Mouse (Mus musculus): ENCODE measurements around the gene B3glct. TPM values are rescaled to one million over a fixed set of nuclear protein-coding genes. Genes with fewer than 3 reads are reported as not detected.

Gene B3glct
- polyA plus RNA-seq, 1 experiment from 2014 or later = 19.2 TPM

DNA sequence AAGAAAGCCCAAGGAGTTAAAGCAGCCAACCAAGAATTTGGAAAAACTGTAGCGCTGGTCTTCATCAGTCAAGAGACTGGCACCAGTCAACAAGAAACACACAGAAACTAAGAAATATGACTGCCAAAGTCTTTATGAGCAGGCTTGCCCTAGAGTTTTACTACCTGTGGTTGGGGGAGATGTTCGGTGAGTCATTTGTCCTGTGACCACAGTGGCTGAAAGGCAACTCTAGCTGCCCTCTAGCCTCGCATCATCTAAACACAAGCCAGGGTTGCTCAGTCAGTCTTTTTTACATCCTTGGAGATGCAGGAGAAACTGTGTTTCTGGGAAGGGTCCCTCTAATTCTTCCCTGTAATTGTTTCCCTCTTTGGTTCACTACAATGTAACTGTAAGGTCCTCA, 834 bp upstream of the B3glct start:
- TF ChIP-seq CTCF (IDR thresholded peaks at IDR 0.05; ENCODE audit: low read depth) = no peak
- Histone ChIP-seq H3K27me3 (ENCODE audit: insufficient read depth, low read length) (no peaks in the 10 kb centered on the region), H3K4me1 (ENCODE audit: insufficient read depth) (no peaks in the 10 kb centered on the region), H3K27ac (ENCODE audit: low read depth) (no peak overlapping the region), H3K4me2 (no peak overlapping the region), H3K9me3 (ENCODE audit: low read depth, low read length) (no peaks in the 10 kb centered on the region), H3K36me3 (ENCODE audit: insufficient read depth) (no peaks in the 10 kb centered on the region), H3K9ac (no peak overlapping the region), H3K4me3 (ENCODE audit: low read depth, low read length) (no peak overlapping the region)
- no peak for ATAC-seq (ENCODE audit: insufficient read depth)
- 87% methylated on average over 3 of the region's 3 CpGs for WGBS
- DNase-seq = no peak

GRCm38 (mm10) chr5:149678990-149679348, 939 bp downstream of the B3glct start:
- WGBS = 3% methylated on average over 15 of the region's 15 CpGs
- Histone ChIP-seq H3K9ac (peak overlapping the region; percentile 81), H3K4me1 (ENCODE audit: insufficient read depth) (no peaks in the 10 kb centered on the region), H3K9me3 (ENCODE audit: low read depth, low read length) (no peaks in the 10 kb centered on the region), H3K4me2 (peak overlapping the region; percentile 98), H3K4me3 (ENCODE audit: low read depth, low read length) (peak overlapping the region; percentile 75), H3K27ac (ENCODE audit: low read depth) (no peak overlapping the region), H3K36me3 (ENCODE audit: insufficient read depth) (no peaks in the 10 kb centered on the region), H3K27me3 (ENCODE audit: insufficient read depth, low read length) (no peaks in the 10 kb centered on the region)
- peak; percentile 41 for ATAC-seq (ENCODE audit: insufficient read depth)
- TF ChIP-seq CTCF (IDR thresholded peaks at IDR 0.05; ENCODE audit: low read depth) = no peak
- no peak for DNase-seq

DNA sequence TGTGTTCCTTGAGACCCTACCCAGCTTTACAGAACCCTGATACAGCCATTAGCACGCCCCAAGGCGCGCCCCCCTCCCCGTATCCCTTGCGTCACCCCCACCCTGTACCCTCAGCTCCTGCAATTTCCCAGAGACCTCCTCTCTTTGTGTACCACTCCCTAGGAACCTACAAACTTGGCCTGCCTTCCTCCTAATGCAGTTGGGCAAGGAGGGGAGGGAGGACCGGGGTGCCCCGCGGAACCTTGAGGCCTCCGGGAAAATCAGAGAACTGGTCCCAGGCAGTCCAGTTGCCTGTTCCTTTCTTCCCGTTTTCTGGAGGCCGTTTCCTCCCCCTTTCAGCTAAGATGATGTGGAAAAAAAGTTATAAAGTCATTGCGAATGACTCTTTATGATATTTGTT, 1.3 kb downstream of the B3glct start:
- H3K9ac ChIP-seq = peak overlapping the region; percentile 81
- no peaks in the 10 kb centered on the region for H3K27me3 ChIP-seq (ENCODE audit: insufficient read depth, low read length)
- DNase-seq (peak; percentile 44), ATAC-seq (ENCODE audit: insufficient read depth) (peak; percentile 1; the same call in 1 of the 2 replicates)
- TF ChIP-seq CTCF (IDR thresholded peaks at IDR 0.05; ENCODE audit: low read depth) = no peak
- no peaks in the 10 kb centered on the region for H3K9me3 ChIP-seq (ENCODE audit: low read depth, low read length)
- no peaks in the 10 kb centered on the region for H3K36me3 ChIP-seq (ENCODE audit: insufficient read depth)
- WGBS = 7% methylated on average over 12 of the region's 12 CpGs
- no peaks in the 10 kb centered on the region for H3K4me1 ChIP-seq (ENCODE audit: insufficient read depth)
- no peak overlapping the region for H3K27ac ChIP-seq (ENCODE audit: low read depth)
- H3K4me3 ChIP-seq (ENCODE audit: low read depth, low read length) = peak overlapping the region; percentile 75
- peak overlapping the region; percentile 98 for H3K4me2 ChIP-seq

DNA sequence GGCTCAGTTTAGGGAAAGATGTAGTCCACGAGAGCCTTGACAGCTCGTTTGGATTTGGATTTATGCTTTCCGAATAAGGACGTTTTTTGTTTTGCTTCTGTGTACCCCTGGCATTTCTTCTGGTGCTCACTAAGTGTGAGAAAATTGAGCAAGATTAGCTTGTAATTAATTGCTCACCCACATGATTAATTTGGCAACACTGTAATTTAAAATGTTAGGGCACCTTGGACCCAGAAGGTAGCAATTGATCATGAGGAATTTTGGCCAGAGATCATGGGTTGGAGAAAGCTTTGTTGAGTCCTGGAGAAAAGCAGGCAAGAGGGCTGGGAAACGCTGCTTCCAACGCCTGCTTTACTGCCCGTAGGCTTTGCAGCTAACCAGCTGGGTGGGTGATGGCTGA, 1.9 kb downstream of the B3glct start:
- no peaks in the 10 kb centered on the region for H3K9me3 ChIP-seq (ENCODE audit: low read depth, low read length)
- 45% methylated on average over 7 of the region's 7 CpGs for WGBS
- no peak for TF ChIP-seq CTCF (IDR thresholded peaks at IDR 0.05; ENCODE audit: low read depth)
- peak; percentile 23 for DNase-seq
- no peak for ATAC-seq (ENCODE audit: insufficient read depth)
- H3K27ac ChIP-seq (ENCODE audit: low read depth) = no peak overlapping the region
- H3K9ac ChIP-seq = peak overlapping the region; percentile 81; the same call in 1 of the 2 replicates
- H3K36me3 ChIP-seq (ENCODE audit: insufficient read depth) = no peaks in the 10 kb centered on the region
- H3K4me1 ChIP-seq (ENCODE audit: insufficient read depth) = no peaks in the 10 kb centered on the region
- no peaks in the 10 kb centered on the region for H3K27me3 ChIP-seq (ENCODE audit: insufficient read depth, low read length)
- H3K4me3 ChIP-seq (ENCODE audit: low read depth, low read length) = no peak overlapping the region
- H3K4me2 ChIP-seq = peak overlapping the region; percentile 98

DNA sequence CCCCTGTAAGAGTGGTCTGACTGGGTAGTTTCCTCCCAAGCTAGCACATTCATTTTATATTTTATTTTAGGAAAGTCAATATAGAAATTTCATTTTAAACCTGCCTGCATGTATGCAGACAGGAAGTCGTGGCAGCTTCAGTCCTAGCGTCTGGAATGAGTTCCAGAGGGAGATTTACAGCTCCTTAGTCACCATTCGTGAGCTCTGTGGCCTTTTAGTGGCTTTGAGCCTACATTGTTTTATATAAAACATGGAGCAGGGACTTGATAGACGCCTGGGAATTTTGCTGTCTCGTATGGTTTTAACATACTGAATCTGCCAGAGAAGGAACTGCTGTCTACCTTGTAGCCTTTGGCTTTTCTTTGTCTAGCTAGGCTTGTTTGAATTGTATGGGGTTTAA, 2.9 kb downstream of the B3glct start:
- ATAC-seq (ENCODE audit: insufficient read depth) (no peak), DNase-seq (no peak)
- H3K27me3 ChIP-seq (ENCODE audit: insufficient read depth, low read length) = no peaks in the 10 kb centered on the region
- H3K4me3 ChIP-seq (ENCODE audit: low read depth, low read length) = no peak overlapping the region
- H3K36me3 ChIP-seq (ENCODE audit: insufficient read depth) = no peaks in the 10 kb centered on the region
- no peak for TF ChIP-seq CTCF (IDR thresholded peaks at IDR 0.05; ENCODE audit: low read depth)
- no peaks in the 10 kb centered on the region for H3K9me3 ChIP-seq (ENCODE audit: low read depth, low read length)
- H3K27ac ChIP-seq (ENCODE audit: low read depth) = no peak overlapping the region
- H3K4me2 ChIP-seq = no peak overlapping the region
- 63% methylated on average over 5 of the region's 5 CpGs for WGBS
- H3K4me1 ChIP-seq (ENCODE audit: insufficient read depth) = no peaks in the 10 kb centered on the region
- no peak overlapping the region for H3K9ac ChIP-seq

- 68% methylated on average over 5 of the region's 5 CpGs for WGBS
- ATAC-seq (ENCODE audit: insufficient read depth) = no peak
- Histone ChIP-seq H3K4me2 (no peak overlapping the region), H3K4me3 (ENCODE audit: low read depth, low read length) (no peak overlapping the region), H3K27ac (ENCODE audit: low read depth) (no peak overlapping the region), H3K4me1 (ENCODE audit: insufficient read depth) (no peaks in the 10 kb centered on the region), H3K36me3 (ENCODE audit: insufficient read depth) (no peaks in the 10 kb centered on the region), H3K9ac (no peak overlapping the region), H3K9me3 (ENCODE audit: low read depth, low read length) (no peaks in the 10 kb centered on the region), H3K27me3 (ENCODE audit: insufficient read depth, low read length) (no peaks in the 10 kb centered on the region)
- TF ChIP-seq CTCF (IDR thresholded peaks at IDR 0.05; ENCODE audit: low read depth) = no peak
- DNase-seq = no peak
Observed at GRCm38 (mm10) chr5:149689860-149690259, 11.8 kb downstream of the B3glct start.

DNA sequence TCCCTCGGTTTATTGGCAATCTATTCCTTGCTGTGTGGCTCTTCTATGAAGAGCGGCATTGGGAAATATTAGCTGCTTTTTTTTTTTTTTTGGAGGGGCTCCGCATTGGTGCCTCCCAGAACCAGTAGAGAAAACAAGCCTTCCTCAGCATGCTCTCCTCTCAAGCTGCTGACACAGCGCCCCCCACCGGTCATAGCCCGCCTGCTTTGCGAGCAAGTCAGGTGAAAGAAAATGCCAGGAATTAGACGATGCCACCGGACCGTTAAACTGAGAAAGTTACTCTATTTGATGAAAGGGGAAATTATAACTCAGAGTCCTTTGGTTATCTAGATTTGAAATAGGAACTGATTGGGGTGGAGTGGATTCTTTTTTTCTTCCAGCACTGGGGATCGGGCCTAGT, 14.5 kb downstream of the B3glct start:
- no peaks in the 10 kb centered on the region for H3K27me3 ChIP-seq (ENCODE audit: insufficient read depth, low read length)
- no peaks in the 10 kb centered on the region for H3K9me3 ChIP-seq (ENCODE audit: low read depth, low read length)
- H3K27ac ChIP-seq (ENCODE audit: low read depth) = no peak overlapping the region
- ATAC-seq (ENCODE audit: insufficient read depth) (no peak), DNase-seq (no peak)
- no peaks in the 10 kb centered on the region for H3K36me3 ChIP-seq (ENCODE audit: insufficient read depth)
- H3K4me2 ChIP-seq = no peak overlapping the region
- no peaks in the 10 kb centered on the region for H3K4me1 ChIP-seq (ENCODE audit: insufficient read depth)
- no peak overlapping the region for H3K9ac ChIP-seq
- no peak overlapping the region for H3K4me3 ChIP-seq (ENCODE audit: low read depth, low read length)
- WGBS = 77% methylated on average over 11 of the region's 11 CpGs
- TF ChIP-seq CTCF (IDR thresholded peaks at IDR 0.05; ENCODE audit: low read depth) = peak; percentile 13; the same call in 1 of the 2 replicates

DNA sequence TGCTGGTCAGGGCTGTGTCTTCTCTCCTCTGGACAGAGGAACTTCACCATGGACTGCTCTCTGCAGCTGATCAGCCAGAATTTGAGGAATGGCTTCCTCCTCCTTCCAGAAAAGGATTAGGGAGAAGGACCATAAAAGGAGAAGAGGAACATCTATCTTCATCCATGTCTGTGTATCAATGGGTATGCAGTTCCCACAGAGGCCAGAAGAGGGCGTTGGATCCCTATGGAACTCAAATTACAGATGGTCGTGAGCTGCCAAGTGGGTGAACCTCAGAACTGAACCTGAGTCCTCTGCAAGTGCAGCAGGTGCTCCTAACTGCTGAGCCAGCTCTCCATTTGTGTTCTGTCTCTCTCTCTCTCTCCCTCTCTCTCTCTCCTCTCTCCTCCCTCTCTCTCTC, 15.2 kb downstream of the B3glct start:
- no peaks in the 10 kb centered on the region for H3K9me3 ChIP-seq (ENCODE audit: low read depth, low read length)
- DNase-seq (no peak), ATAC-seq (ENCODE audit: insufficient read depth) (no peak)
- H3K4me3 ChIP-seq (ENCODE audit: low read depth, low read length) = no peak overlapping the region
- H3K9ac ChIP-seq = no peak overlapping the region
- no peaks in the 10 kb centered on the region for H3K36me3 ChIP-seq (ENCODE audit: insufficient read depth)
- TF ChIP-seq CTCF (IDR thresholded peaks at IDR 0.05; ENCODE audit: low read depth) = peak; percentile 31; the same call in 1 of the 2 replicates
- WGBS = 73% methylated on average over 2 of the region's 2 CpGs
- no peaks in the 10 kb centered on the region for H3K27me3 ChIP-seq (ENCODE audit: insufficient read depth, low read length)
- H3K4me1 ChIP-seq (ENCODE audit: insufficient read depth) = no peaks in the 10 kb centered on the region
- no peak overlapping the region for H3K27ac ChIP-seq (ENCODE audit: low read depth)
- no peak overlapping the region for H3K4me2 ChIP-seq
